Mouse (Mus musculus) heart, postnatal 36 days (tissue): ENCODE results near the gene Mrpl49. TPM values are rescaled to one million over a fixed set of nuclear protein-coding genes. Genes with fewer than 3 reads are reported as not detected.
"Not testable (repeated sequence)": the region's sequence is repeated elsewhere in the genome, so short reads cannot be mapped to it uniquely, and the experiment has no call there.

ENCODE experiments used
- DNase-seq, 2 experiments: peaks; one replicate each; pipeline ENCODE4 v3.0.0; 2021 to 2022
- intact Hi-C: fragments of 180-260 bp; cut with DNase I; formaldehyde crosslinking; loops from one replicate; pipeline ENCODE4 v1.15.1; 2025
- total RNA-seq, 2 experiments: library from RNA; stranded (reverse); gene quantifications; 2 replicates each; pipeline ENCODE4 v1.2.3; 2021

The Mrpl49 gene
- total RNA-seq, 2 experiments from 2014 or later, result 36.2 to 39.7 TPM

DNA sequence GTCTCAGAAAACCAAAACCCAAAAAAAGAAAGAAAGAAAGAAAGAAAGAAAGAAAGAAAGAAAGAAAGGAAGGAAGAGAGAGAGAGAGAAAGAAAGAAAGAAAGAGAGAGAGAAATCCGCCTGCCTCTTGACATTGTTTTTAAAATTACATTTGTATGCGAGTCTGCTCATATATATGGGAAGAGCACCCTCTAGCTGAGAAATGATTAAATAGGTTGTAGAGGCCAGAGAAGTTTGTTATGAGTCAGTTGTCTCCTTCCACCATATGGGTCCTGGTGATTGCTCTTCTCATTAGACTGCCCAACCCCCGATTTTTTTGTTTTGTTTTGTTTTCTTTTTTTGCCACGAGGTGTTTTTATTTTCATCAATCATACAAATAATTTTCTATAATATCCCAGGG lies 13.5 kb downstream of the Mrpl49 start:
- intact Hi-C loops, result loop anchor here (5.0 kb wide), 1 partner anchor 77 kb away; no protein-coding TSS in a partner anchor
- not testable (repeated sequence) for DNase-seq

GRCm38 (mm10) chr19:6042293-6042692 lies 15.3 kb downstream of the Mrpl49 start:
- DNase-seq, result no peak
- intact Hi-C loops, result loop anchor here (5.0 kb wide), 1 partner anchor 75 kb away; no protein-coding TSS in a partner anchor

DNA sequence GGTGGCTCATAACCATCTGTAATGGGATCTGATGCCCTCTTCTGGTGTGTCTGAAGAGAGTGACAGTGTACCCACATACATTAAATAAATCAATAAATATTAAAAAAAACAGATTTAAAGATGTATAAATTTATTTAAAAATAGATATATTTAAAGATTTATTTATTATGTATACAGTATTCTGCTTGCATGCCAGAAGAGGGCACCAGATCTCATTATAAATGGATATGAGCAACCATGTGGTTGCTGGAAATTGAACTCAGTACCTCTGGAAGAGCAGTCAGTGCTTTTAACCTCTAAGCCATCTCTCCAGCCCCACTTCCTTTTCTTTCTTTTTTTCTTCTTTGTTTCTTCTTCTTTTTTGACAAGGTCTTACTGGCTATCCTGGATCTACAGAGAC lies 17.6 kb downstream of the Mrpl49 start:
- DNase-seq, result no peak
- intact Hi-C loops, result loop anchor here (5.0 kb wide), 1 partner anchor 73 kb away; no protein-coding TSS in a partner anchor

- no peak for DNase-seq
Measured at GRCm38 (mm10) chr19:6038326-6038725, 19.3 kb downstream of the Mrpl49 start.

GRCm38 (mm10) chr19:6037695-6038094 lies 19.9 kb downstream of the Mrpl49 start:
- intact Hi-C loops, result no loop called here
- no peak for DNase-seq

More at GRCm38 (mm10) chr19:6038326-6038725, 19.3 kb downstream of the Mrpl49 start:
- intact Hi-C loops, result no loop called here

GRCm38 (mm10) chr19:6035966-6036585 lies 21.5 kb downstream of the Mrpl49 start:
- intact Hi-C loops, result no loop called here
- DNase-seq, result no peak

DNA sequence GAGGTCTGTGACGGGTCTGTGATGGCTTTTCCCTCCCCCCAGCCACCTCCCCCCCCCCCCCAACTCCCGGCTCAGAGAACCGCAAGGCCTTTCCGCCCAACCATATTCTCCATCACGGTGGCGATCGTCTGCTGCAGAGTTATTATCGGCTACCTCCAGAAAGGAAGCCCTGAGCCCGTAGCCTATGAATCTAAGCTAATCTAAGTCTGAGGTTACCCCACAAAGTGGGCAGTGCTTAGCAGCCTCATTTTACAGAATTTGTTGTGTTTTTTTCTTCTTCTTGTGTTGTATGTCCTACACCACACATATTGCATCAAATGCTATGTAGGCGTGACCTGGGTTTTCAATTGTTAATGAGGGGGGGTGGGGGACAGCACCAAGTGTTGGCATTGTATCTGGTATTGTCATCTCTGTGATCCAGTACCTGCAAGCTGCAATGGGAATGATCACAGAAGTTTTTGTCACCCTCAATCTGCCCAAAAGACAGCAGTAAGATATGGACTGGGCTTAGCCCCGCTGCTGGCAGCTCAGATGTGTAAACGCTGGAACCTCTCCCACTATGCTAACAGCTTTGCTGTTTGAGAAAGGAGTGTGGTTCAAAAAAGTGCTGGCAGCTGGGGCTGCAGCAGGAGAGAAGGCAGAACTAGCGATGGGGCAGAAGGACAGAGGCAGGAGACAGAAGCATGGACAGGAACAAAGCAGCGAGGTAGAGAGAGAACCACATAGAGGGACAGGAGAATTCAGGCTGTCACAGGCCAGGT lies 26.9 kb downstream of the Mrpl49 start:
- no peak for DNase-seq
- intact Hi-C loops, result no loop called here

DNA sequence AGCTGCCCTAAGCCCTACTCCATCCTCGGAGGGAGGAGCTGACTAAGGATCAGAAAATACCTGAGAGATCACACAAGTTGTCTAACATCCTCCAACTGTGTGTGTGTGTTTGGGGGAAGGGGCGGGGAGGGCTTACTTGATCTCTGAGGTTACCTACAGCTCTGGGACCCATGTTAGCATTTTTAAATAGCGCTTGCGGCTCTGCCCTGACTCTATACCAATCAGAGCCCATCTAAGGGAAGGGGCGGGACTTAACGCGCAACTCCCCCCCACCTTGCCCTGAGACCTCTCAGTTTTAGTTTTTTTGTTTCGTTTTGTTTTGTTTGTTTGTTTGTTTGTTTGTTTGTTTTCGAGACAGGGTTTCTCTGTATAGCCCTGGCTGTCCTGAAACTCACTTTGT lies 28.2 kb downstream of the Mrpl49 start:
- no peak for DNase-seq
- intact Hi-C loops, result no loop called here

GRCm38 (mm10) chr19:6028991-6029390 lies 28.6 kb downstream of the Mrpl49 start:
- no peak for DNase-seq
- intact Hi-C loops, result no loop called here

DNA sequence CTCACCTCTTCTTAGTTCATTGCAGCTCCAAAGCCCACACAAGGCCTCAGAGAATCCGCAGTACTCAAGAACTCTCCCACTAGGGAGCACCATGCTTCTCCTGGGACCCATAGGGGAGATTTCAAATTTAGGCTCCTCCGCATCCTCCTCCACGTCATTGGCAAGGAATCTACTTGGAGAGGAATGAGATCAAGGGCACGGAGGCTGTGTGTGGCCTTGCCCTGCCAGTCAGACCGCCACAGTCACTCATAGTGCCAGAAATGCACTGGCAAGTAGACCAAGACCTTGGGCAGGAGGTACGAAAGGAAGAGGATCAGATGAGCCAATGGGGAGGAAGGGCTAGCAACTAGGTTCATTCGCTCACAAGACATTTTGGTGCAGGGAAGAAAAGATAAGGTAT lies 33.7 kb downstream of the Mrpl49 start:
- no peak for DNase-seq

DNA sequence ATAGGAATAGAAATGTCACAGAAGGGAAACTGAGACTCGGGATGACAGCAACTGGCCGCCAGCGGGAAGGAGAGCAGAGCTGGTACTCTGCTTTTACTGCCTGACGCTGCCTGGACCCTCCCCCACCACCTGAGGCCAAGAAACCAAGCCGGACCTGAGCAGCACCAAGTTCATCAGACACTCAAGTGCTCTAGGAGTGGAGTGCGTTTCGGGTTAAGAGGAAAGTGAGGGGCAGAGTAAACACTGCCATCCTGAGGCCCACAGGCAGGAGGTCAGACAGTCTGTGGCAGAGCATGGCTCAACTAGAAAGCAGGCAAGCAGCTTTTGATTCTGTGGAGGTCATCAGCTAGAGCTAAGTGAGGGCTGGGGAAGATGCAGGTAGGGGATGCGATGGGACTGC lies 34.5 kb downstream of the Mrpl49 start:
- no peak for DNase-seq
- intact Hi-C loops, result no loop called here

More for the DNA sequence above, 33.7 kb downstream of the Mrpl49 start:
- intact Hi-C loops, result no loop called here

- DNase-seq, result no peak
- intact Hi-C loops, result no loop called here
Measured at GRCm38 (mm10) chr19:6020276-6020675, 37.3 kb downstream of the Mrpl49 start.

GRCm38 (mm10) chr19:6018142-6019089 lies 39.2 kb downstream of the Mrpl49 start:
- DNase-seq, result peak; percentile 86 to 92
- intact Hi-C loops, result loop anchor here (1.0 to 5.0 kb wide), 3 partner anchors 53 to 231 kb away; partner anchors contain the start of gene Cdc42ep2

DNA sequence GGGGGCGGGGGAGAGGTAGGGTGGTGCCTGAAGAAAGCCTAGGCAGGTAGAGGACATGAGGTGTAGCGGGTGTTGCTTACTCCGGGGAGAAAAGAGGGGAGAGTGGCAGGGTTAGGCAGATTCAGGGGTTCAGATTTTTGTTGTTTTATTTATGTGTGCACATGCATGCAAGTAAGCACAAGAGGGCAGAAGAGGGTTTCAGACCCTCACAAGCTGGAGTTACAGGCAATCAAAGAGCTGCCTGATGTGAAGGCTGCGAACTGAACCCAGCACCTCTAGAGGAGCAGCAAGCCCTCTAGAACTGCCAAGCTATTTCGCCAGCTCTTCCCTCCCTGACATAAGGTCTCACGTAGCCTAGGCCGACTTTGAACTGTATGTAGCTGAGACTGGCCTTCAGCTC lies 41.1 kb downstream of the Mrpl49 start:
- intact Hi-C loops, result loop anchor here (5.0 kb wide), 1 partner anchor 229 kb away; no protein-coding TSS in a partner anchor
- no peak for DNase-seq

DNA sequence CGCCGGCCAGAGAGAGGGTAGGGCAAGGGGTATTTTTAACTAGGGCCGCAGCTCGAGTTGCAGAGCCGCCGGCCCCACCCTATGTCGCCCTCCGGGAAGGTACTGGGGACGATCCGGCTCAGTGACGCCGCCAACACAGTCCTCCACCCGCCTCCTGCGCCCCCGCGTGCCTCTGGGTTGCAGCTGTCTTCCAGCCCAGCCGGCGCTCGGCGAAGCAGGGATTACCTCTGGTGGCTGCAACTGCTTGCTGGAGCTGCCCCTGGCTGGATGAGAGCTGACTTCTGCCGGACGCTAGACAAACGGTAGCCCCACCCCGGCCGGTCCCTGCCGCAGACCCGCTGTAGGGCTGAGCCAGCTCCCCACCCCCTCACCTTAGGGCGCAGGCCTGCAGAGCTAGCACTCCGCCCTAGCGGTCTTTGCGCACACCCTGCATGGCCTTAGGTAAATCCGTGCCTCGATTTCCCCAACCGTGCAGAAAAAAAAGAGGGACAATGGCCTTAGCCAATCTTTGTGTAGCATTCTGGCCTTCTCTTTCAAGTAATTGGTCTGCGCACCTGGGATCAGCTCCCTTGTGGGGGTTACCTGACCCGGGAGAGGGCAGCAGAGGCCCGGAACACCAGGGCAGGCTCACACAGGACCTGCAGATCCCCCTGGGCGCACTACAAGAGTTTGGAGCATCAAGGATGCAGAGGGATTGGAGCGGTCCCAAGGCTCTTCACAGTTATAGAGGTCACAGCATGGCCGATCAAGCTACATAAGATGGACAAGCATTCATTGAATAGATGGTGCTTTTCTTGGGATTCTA lies 41.9 kb downstream of the Mrpl49 start, which contains the start of gene Capn1:
Gene Capn1 (minus strand): TSS at position 387 of the 805 bp plus-strand sequence.
- intact Hi-C loops, result loop anchor here (5.0 kb wide), 1 partner anchor 228 kb away; no protein-coding TSS in a partner anchor
- peak; percentile 71 to 83 for DNase-seq

DNA sequence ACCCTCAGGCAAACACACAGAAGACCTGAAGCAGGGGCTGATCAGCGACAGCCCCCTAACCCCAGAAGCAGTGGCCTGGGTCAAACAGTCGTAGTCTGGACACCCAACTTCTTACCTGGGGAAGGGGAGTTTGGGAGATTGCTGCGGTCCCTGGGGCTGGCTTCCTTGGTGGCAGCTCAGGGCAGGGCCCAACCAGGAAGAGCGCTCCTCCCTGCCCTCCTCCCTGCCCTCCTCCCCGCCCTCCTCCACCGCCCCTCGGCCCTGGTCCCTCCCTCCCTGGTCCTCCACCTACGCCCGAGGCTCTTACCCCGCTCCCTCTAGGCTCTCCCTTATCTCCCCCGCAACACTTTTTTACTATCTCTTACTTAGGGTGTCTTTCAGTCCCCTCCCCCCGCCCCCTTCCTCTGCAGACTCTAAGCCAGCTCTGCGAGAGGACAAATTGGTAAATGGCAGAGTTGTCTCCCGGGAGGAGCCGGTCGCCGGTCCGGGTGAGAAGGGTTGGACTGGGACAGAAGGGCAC lies 42.5 kb downstream of the Mrpl49 start:
- DNase-seq, result peak; percentile 51 to 63
- intact Hi-C loops, result loop anchor here (5.0 kb wide), 1 partner anchor 228 kb away; no protein-coding TSS in a partner anchor

DNA sequence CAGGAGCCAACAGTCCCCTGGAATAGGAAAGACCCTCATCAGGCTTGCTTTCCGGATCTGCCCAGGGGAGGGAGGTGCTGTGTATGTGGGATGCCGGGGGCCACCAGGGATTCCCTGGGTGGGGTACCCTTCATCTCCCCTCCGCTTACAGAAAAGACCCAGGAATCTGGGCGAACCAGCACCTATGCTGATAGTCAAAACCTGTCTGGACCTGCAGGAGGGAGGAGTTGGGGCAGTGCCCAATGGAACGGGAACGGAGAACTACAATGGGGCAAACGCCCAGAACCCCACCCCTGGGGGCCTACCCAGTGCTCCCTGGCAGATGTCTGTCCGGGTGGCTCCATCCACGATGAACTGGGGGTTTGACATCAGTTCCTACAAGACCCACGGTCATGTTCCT lies 43.9 kb downstream of the Mrpl49 start:
- intact Hi-C loops, result no loop called here

DNA sequence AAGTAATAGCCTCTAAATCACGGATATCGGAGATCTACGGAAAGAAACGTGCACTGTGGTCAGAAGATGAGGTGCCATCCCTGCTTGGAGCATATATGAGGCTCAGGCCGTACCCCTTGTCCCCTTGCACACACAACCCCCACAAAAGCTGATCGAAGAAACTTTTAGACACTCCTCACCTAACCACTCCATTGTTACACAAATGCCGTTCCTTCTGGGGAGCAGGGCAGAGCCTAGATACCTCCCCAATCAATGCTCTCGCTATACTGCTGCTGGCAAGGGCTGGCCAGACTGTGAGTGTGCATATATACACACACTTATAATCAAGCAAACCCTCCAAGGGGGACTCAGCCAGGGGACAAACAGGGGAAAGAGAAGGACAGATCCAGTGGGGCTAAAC lies 48.4 kb downstream of the Mrpl49 start:
- DNase-seq, result no peak
- intact Hi-C loops, result no loop called here

More for the DNA sequence above, 43.9 kb downstream of the Mrpl49 start:
- DNase-seq, result no peak

DNA sequence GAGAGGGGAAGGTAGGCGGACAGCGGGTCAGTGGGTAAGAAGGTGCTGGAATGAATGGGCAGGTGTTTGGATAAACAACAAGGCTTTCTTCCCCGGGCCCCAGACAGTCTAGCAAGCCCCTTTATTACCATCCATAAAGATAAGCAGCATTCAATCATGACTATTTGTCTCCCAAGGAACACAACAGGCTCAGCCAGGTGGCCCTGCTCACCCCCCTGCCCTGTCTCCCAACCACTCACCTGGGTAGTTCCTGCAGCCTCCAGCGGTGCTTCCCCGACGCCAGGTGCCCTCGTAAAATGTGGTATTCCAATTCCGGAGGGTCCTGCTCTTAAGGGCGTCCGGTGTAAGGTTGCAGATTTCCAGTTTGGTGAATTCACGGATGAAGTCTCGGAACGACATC lies 50.6 kb downstream of the Mrpl49 start:
- intact Hi-C loops, result no loop called here
- DNase-seq, result no peak
